In genomic region chr7:131777461-131778270, GRCm38 (mm10) we compare ENCODE assay signal across 16 mouse cellular contexts.
DNase-seq lines count a peak whose midpoint lies in the region; ATAC-seq lines count a peak whose summit lies in the region.
"Had no signal": no experiment of that assay in that cellular context is flagged by ENCODE, and none has a peak within 500 bp of the region (broad histone marks: within the 10 kb centered on the region; RNA-seq: fewer than 3 reads in every experiment).

No protein-coding gene starts in this region.

- ATAC-seq in forebrain, embryonic 16.5 days, result peak; percentile 92
- ATAC-seq in limb, embryonic 12.5 days (ENCODE audit: insufficient number of reproducible peaks, insufficient read depth, low FRiP score, low TSS enrichment, low read depth), result 0 out of 2 replicates have a peak, but pooled peaks have one; percentile 42
- peak; percentile 72 for ATAC-seq in neural tube, embryonic 13.5 days (ENCODE audit: low read depth)
- ATAC-seq: Patski had no signal

- peaks cover 68% of the 10 kb centered on the region for H3K27me3 ChIP-seq in forebrain, embryonic 16.5 days (replicated peaks; ENCODE audit: control insufficient read depth, insufficient read depth, low read length)
- H3K27me3 ChIP-seq in limb, embryonic 12.5 days, result peaks cover 40% of the 10 kb centered on the region
- H3K27me3 ChIP-seq in neural tube, embryonic 13.5 days, result peaks cover 87% of the 10 kb centered on the region
- H3K27me3 ChIP-seq: Patski had no signal

- peak; percentile 22 to 33 for DNase-seq in kidney, postnatal 4 days
- DNase-seq in kidney, adult 8-10 months, result no peak
- no peak for DNase-seq in urinary bladder, postnatal 4 days (ENCODE audit: low spot score in 2 of 2)
- DNase-seq in adrenal gland, adult (ENCODE audit: inconsistent age in 2 of 2, low spot score in 1 of 2), result no peak
- no peak for DNase-seq in layer of hippocampus, adult 11-12 months (ENCODE audit: low spot score)
- DNase-seq: adrenal gland, postnatal 25 days; cerebellum, adult 2 months; heart, adult 2 months; lung, adult 2 months had no signal

- H3K27ac ChIP-seq in forebrain, embryonic 16.5 days (ENCODE audit: low read length), result no peak overlapping the region
- H3K27ac ChIP-seq in limb, embryonic 12.5 days, result no peak overlapping the region
- peak overlapping the region; percentile 4; the same call in 1 of the 2 replicates for H3K27ac ChIP-seq in neural tube, embryonic 13.5 days (replicated peaks)
- H3K27ac ChIP-seq: heart, adult 2 months; left cerebral cortex, adult 2 months; stomach, postnatal 0 days had no signal

- peak overlapping the region; percentile 19; the same call in 1 of the 2 replicates for H3K4me2 ChIP-seq in forebrain, embryonic 16.5 days (ENCODE audit: low read length)
- H3K4me2 ChIP-seq in limb, embryonic 12.5 days, result peak overlapping the region; percentile 30
- peak overlapping the region; percentile 2; the same call in 1 of the 2 replicates for H3K4me2 ChIP-seq in neural tube, embryonic 13.5 days

- H3K9ac ChIP-seq in forebrain, embryonic 16.5 days (replicated peaks; ENCODE audit: low read depth, low read length), result no peak overlapping the region
- H3K9ac ChIP-seq in limb, embryonic 12.5 days (replicated peaks), result 0 out of 2 replicates have a peak overlapping the region, but pooled peaks have one; percentile 31
- H3K9ac ChIP-seq in neural tube, embryonic 13.5 days, result no peak overlapping the region

- no peaks in the 10 kb centered on the region for H3K9me3 ChIP-seq in forebrain, embryonic 16.5 days (ENCODE audit: control insufficient read depth, low read length)
- no peaks in the 10 kb centered on the region for H3K9me3 ChIP-seq in limb, embryonic 12.5 days
- H3K9me3 ChIP-seq in neural tube, embryonic 13.5 days, result no peaks in the 10 kb centered on the region

- no peaks in the 10 kb centered on the region for H3K36me3 ChIP-seq in forebrain, embryonic 16.5 days (ENCODE audit: control insufficient read depth, insufficient read depth)
- H3K36me3 ChIP-seq in limb, embryonic 12.5 days, result no peaks in the 10 kb centered on the region
- no peaks in the 10 kb centered on the region for H3K36me3 ChIP-seq in neural tube, embryonic 13.5 days

- H3K4me1 ChIP-seq in forebrain, embryonic 16.5 days (replicated peaks; ENCODE audit: control insufficient read depth, insufficient read depth, low read length), result peaks cover 25% of the 10 kb centered on the region
- H3K4me1 ChIP-seq in limb, embryonic 12.5 days (replicated peaks), result peaks cover 27% of the 10 kb centered on the region
- peaks cover 47% of the 10 kb centered on the region for H3K4me1 ChIP-seq in neural tube, embryonic 13.5 days (replicated peaks)

- H3K4me3 ChIP-seq in forebrain, embryonic 16.5 days (replicated peaks; ENCODE audit: low read length), result no peak overlapping the region
- no peak overlapping the region for H3K4me3 ChIP-seq in limb, embryonic 12.5 days (replicated peaks)
- no peak overlapping the region for H3K4me3 ChIP-seq in neural tube, embryonic 13.5 days
- H3K4me3 ChIP-seq: heart, adult 2 months; left cerebral cortex, adult 2 months; myocyte had no signal

- WGBS in forebrain, embryonic 16.5 days, result 3% methylated on average over 10 of the region's 10 CpGs
- 6% methylated on average over 10 of the region's 10 CpGs for WGBS in limb, embryonic 12.5 days
- 8% methylated on average over 10 of the region's 10 CpGs for WGBS in neural tube, embryonic 13.5 days

Comparison
In these comparisons a context has a peak if more than half of its experiments do, and no peak if none do; other contexts are left out.
1. DNase-seq: peak in kidney, postnatal 4 days (2 of 2); none in kidney, adult 8-10 months (0 of 2), urinary bladder, postnatal 4 days (0 of 2), adrenal gland, adult (0 of 2) and layer of hippocampus, adult 11-12 months (single experiment).
2. ATAC-seq: peak in every context shown above with its lines; median percentile 92 in forebrain, embryonic 16.5 days; 72 in neural tube, embryonic 13.5 days; 42 in limb, embryonic 12.5 days.
3. Peak in every context shown above with its lines, with median percentiles within 50 percentile points of each other: H3K4me2 ChIP-seq.